Mouse (Mus musculus) R1 (cell line): ENCODE data around the gene Pfkp.

Experiments used
- DNase-seq: peaks from one replicate; pipeline ENCODE4 v3.0.0-alpha.2; 2018; ENCODE audit warnings: low read depth, low spot score

Pfkp gene

GRCm38 (mm10) chr13:6648669-6649233, at the start of gene Pfkp:
Gene Pfkp (minus strand): TSS chr13:6648777.
- peak; percentile 93 for DNase-seq

- no peak for DNase-seq
Measured at GRCm38 (mm10) chr13:6690607-6691006, 42.0 kb upstream of the Pfkp start.

GRCm38 (mm10) chr13:6689962-6690361, 41.4 kb upstream of the Pfkp start:
- DNase-seq = peak; percentile 70

- DNase-seq = peak; percentile 82
Measured at GRCm38 (mm10) chr13:6688790-6689433, 40.3 kb upstream of the Pfkp start.

- DNase-seq = no peak
Measured at GRCm38 (mm10) chr13:6666887-6667286, 18.3 kb upstream of the Pfkp start.

GRCm38 (mm10) chr13:6665506-6665905, 16.9 kb upstream of the Pfkp start:
- DNase-seq = no peak

GRCm38 (mm10) chr13:6664216-6664615, 15.6 kb upstream of the Pfkp start:
- peak; percentile 54 for DNase-seq

- peak; percentile 27 for DNase-seq
Measured at GRCm38 (mm10) chr13:6659314-6659713, 10.7 kb upstream of the Pfkp start.

- DNase-seq = no peak
Measured at GRCm38 (mm10) chr13:6657300-6657699, 8.7 kb upstream of the Pfkp start.

GRCm38 (mm10) chr13:6649542-6649941, 965 bp upstream of the Pfkp start:
- no peak for DNase-seq

GRCm38 (mm10) chr13:6647992-6648668, 447 bp downstream of the Pfkp start:
- DNase-seq = peak; percentile 57

GRCm38 (mm10) chr13:6647067-6647991, 1.2 kb downstream of the Pfkp start:
- DNase-seq = peak; percentile 76

GRCm38 (mm10) chr13:6646674-6647066, 1.9 kb downstream of the Pfkp start:
- no peak for DNase-seq

GRCm38 (mm10) chr13:6646266-6646665, 2.3 kb downstream of the Pfkp start:
- no peak for DNase-seq

GRCm38 (mm10) chr13:6643968-6644367, 4.6 kb downstream of the Pfkp start:
- no peak for DNase-seq

- DNase-seq = peak; percentile 62
Measured at GRCm38 (mm10) chr13:6643026-6643425, 5.6 kb downstream of the Pfkp start.

GRCm38 (mm10) chr13:6642453-6642852, 6.1 kb downstream of the Pfkp start:
- DNase-seq = peak; percentile 98

- no peak for DNase-seq
Measured at GRCm38 (mm10) chr13:6641497-6641896, 7.1 kb downstream of the Pfkp start.

- DNase-seq = peak; percentile 46
Measured at GRCm38 (mm10) chr13:6639507-6640030, 9.0 kb downstream of the Pfkp start.

- DNase-seq = no peak
Measured at GRCm38 (mm10) chr13:6638976-6639375, 9.6 kb downstream of the Pfkp start.

GRCm38 (mm10) chr13:6638425-6638824, 10.2 kb downstream of the Pfkp start:
- peak; percentile 62 for DNase-seq
